Mouse (Mus musculus) activated CD4-positive, CD25-positive, alpha-beta regulatory T cell, adult 4 months (primary cell): ENCODE measurements around the gene Efhb. TPM values are rescaled to one million over a fixed set of nuclear protein-coding genes. Genes with fewer than 3 reads are reported as not detected.

ENCODE experiments used
- polyA plus RNA-seq, 2 experiments: library from polyadenylated mRNA; unstranded; fragments of 100-300 nt; shearing (Covaris generic); gene quantifications; one replicate each; pipeline ENCODE4 v1.2.1; 2017

Efhb gene
- polyA plus RNA-seq, 2 experiments from 2014 or later = 0.46 TPM; not detected in 1

Other genes with a start within 250 kb of the Efhb start
- 10 to 100 TPM; 15.6 to 15.9 TPM for gene Rab5a, start 15.9 kb upstream of the Efhb start, polyA plus RNA-seq
- 1 to 10 TPM in 1 of 2 experiments, under 1 TPM in 1; 0.47 to 1.2 TPM for gene Pp2d1, start 76.1 kb upstream of the Efhb start, polyA plus RNA-seq
- gene Kat2b, start 103.5 kb upstream of the Efhb start, polyA plus RNA-seq = 10 to 100 TPM; 12.1 to 22.0 TPM
- gene Sgo1, start 226.0 kb upstream of the Efhb start, polyA plus RNA-seq = 10 to 100 TPM in 1 of 2 experiments, 1 to 10 TPM in 1; 7.1 to 12.3 TPM